Mouse (Mus musculus): ENCODE measurements at regions not wholly inside any gene's neighbourhood (a gene's known extent, or its start where the extent isn't known, plus 50 kb on each side); places are given as distances from the start of the nearest gene placed in this dataset.
A peak's percentile ranks its signal among the peaks of the same experiment; 100 is the strongest.

- ATAC-seq (replicated peaks; ENCODE audit: poor library complexity) = peak; percentile 92
Observed at GRCm38 (mm10) chr2:30699797-30700454, 103.5 kb downstream of the 1700001O22Rik start.

DNA sequence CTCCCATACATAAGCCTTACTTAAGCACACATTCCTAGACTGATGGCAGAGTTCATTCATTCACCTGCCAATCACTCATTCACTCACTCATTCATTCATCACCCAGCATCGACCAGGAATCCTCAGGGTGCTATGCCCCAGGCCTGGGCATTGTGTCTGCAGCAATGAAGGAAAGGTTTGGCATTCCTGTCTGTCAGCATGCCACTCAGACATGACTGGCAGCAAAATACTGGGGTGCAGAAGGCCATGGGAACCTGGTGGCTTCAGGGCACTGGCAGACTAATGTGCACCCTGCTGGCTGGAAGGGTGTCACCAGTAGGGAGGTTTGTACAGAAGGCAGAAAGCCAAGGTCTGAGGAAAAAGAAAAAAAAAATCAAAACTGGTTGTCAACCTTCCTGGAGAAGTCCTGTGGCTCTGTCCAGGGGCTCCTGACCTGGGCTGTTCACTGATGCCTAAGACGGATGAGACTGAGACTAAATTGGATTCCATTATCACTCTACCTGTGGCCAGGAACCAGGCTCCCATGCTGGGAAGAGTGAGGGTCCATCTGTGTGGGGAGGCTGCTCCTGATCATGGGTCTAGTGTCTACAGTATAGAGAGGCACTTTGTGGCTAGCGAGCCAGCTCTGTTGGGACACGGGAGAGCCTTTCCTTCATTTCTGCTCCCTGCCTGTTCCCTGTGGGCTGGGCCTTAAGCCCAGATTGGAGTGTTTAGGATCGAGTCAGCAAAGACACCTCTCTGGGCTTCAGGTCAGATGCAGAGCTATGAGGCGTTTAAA lies 104.1 kb downstream of the Cstad start:
- no peak for ATAC-seq (replicated peaks; ENCODE audit: poor library complexity)

GRCm38 (mm10) chr2:30697851-30698250 lies 103.0 kb downstream of the Cstad start:
- no peak for ATAC-seq (replicated peaks; ENCODE audit: poor library complexity)

DNA sequence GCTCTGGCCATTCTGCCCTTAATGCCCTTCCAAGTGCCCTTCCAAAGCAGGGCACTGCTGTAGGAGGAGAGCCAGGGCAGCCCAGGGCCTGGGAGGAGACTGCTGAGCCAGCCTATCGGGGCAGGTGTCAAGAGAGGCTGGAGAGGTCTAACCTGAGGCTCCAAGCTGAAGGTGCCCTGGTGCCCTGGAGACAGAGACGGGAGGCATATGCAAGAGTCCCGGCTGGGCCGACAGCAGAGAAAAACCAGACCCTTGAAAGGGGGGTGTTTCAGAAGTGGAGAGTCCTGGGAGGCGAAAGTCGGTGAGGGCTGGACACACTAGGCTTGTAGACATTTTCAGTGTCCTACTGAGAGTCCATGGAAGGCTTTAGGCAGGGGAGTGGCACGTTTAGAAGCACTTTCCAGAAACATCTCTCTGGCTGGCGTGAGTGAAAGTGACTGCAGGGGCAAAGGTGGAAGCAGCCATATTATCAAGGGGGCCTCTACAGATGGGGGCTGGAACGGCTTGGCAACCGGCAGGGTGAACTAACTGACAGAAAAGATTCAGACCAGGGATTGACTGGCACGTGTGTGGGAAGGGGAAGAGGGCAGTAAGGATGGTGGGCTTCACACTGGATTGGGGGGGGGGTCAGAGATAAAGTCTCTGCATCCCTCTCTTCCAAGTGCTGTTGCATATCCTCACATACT lies 101.1 kb downstream of the Cstad start:
- ATAC-seq (replicated peaks; ENCODE audit: poor library complexity) = no peak

- no peak for ATAC-seq (replicated peaks; ENCODE audit: poor library complexity)
Observed at GRCm38 (mm10) chr2:30695041-30695440, 100.2 kb downstream of the Cstad start.

- ATAC-seq (replicated peaks; ENCODE audit: poor library complexity) = peak; percentile 47
Observed at GRCm38 (mm10) chr2:30693206-30694035, 98.6 kb downstream of the Cstad start.

DNA sequence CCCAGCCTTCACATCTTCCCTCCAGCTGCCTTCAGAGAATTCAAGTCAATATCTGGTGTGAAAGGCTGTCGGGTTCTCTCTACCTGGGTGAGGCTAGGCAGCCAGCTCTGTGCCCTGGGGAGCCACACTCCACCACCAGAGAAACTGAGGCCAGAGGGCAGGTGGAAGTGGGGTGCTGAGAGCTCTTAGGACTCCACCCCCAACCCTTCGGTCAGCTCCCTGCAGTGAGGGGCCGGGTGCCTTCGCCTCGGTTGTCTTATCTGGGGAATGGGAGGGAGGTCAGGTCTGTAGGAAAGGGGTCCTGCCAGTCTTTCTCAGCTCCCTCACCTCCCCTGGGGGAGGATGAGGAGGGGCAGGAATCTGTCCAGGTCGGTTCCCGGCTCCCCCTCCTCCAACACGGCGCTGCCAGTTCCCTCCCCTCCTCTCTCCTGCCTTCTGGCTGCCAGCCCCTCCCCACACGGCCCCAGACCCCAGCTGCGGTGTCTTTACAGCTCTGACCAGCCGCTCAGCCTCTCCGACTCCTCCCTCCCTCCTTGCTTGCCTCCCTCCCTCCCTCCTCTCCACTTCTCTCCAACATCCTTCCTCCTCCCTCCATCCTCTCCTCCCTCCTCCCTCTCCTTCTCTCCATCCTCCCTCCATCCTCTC lies 97.8 kb downstream of the Cstad start:
- no peak for ATAC-seq (replicated peaks; ENCODE audit: poor library complexity)

GRCm38 (mm10) chr2:30691857-30692560 lies 97.2 kb downstream of the Cstad start:
- no peak for ATAC-seq (replicated peaks; ENCODE audit: poor library complexity)

- ATAC-seq (replicated peaks; ENCODE audit: poor library complexity) = no peak
Observed at GRCm38 (mm10) chr2:30690925-30691856, 96.4 kb downstream of the Cstad start.

DNA sequence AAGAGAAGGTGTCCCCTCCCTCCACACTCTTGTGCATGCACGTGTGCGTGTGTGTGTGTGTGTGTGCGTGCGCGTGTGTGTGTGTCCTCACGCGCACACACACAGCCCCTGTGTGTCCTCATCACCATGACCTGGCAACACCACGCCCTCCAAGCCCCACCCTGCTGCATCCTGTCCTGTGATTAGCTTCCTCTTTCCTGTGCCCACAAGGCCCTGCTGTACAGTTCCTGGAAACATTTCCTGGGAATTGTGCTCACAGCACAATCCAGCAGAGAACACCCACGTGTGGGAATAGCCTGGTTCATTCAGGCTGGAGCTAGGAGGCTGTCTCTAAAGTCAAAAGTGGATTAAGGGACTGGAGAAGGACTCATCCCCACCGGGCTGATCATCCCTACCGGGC lies 95.5 kb downstream of the Cstad start:
- ATAC-seq (replicated peaks; ENCODE audit: poor library complexity) = peak; percentile 87

GRCm38 (mm10) chr2:30688402-30688801 lies 93.6 kb downstream of the Cstad start:
- no peak for ATAC-seq (replicated peaks; ENCODE audit: poor library complexity)

DNA sequence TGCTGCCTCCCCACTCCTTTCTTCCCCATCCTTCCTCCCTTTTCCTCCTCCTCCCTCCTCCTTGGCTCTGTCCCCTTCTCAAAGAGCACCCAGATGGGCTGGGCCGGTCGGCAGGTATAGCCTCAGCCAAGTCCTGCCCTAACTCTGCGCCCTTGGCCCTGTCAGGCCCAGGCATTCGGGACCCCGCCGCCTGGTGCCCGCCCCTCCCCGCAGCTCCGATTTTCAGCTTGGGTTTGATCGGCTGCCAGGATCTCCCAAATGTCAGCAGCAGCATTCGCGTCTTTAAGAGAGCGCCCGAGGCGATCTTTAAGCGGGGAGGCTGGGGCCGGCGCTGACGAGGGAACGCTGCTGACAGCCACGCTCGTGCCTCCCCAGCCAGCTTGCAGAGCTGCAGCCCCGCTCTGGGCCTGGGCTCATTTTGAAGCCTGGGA lies 92.3 kb downstream of the Cstad start:
- ATAC-seq (replicated peaks; ENCODE audit: poor library complexity) = no peak

DNA sequence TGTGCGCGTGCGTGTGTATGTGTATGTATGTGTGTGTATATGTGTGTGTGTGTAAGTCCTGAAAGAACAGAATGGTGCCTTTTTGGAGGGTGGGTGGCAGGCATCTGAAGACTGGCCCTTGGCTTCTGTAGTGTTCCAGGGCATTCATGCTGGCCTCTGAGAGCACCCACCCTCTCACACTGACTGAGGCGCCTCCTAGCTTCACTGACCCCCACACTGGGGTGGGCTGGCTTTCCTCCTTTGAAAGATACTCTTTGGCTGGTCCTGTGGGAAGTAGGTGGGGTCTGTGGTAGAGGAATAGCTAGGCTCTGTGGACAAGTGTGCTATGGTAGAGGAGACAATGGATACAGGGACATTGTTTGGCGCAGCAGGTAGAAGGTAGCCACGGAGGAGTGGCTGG lies 91.5 kb downstream of the Cstad start:
- ATAC-seq (replicated peaks; ENCODE audit: poor library complexity) = no peak

- no peak for ATAC-seq (replicated peaks; ENCODE audit: poor library complexity)
Observed at GRCm38 (mm10) chr2:30685137-30685860, 90.5 kb downstream of the Cstad start.

- no peak for ATAC-seq (replicated peaks; ENCODE audit: poor library complexity)
Observed at GRCm38 (mm10) chr2:30684461-30684860, 89.6 kb downstream of the Cstad start.

DNA sequence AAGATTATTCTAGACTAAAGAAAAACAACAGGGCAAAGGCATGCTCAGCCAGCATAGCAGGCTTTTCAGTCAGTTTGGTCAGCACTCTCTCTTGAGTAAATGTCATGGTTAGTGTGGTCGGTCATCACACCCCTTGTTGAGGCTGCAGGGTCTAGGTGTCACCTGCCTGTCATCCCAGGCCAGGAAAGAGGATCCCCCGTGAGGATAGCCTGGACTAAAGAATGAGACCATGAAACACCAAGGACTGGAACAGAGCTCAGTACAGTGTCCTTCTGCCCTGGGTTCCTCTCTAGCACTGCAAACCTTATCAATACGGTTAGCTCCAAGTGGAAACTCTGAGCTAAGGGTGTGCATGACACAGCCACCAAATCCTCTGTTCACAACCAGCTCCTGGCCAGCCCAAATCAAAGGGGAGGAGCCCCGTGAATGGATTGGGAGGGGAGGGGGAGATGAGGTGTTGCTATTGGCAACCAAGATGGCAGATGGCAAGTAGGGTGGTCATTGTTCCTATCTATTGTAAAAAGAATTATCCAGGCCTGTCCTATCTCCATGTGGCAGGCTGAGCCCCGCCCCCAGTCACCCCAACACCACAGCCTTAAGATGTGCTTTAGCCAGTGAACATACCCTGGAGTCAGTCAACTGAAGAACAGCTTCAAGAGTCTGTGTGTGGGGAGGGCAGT lies 87.4 kb downstream of the Cstad start:
- peak; percentile 34; the same call in 1 of the 2 replicates for ATAC-seq (replicated peaks; ENCODE audit: poor library complexity)

- no peak for ATAC-seq (replicated peaks; ENCODE audit: poor library complexity)
Observed at GRCm38 (mm10) chr2:30681642-30682041, 86.8 kb downstream of the Cstad start.

GRCm38 (mm10) chr2:30679041-30679440 lies 84.2 kb downstream of the Cstad start:
- no peak for ATAC-seq (replicated peaks; ENCODE audit: poor library complexity)
